Mouse (Mus musculus) heart, postnatal 10 days (tissue): ENCODE data around the gene Suox. TPM values are rescaled to one million over a fixed set of nuclear protein-coding genes. Genes with fewer than 3 reads are reported as not detected.

Experiments
- DNase-seq, 2 experiments: peaks; one replicate each; pipeline ENCODE4 v3.0.0; 2021
- intact Hi-C: fragments of 180-260 bp; cut with DNase I; formaldehyde crosslinking; loops from one replicate; pipeline ENCODE4 v1.15.1; 2025
- total RNA-seq, 2 experiments: library from RNA; stranded (reverse); gene quantifications; 2 replicates each; pipeline ENCODE4 v1.2.3; 2021

The Suox gene
- total RNA-seq, 2 experiments from 2014 or later, result 14.4 to 16.3 TPM

GRCm38 (mm10) chr10:128665806-128666205 lies 8.1 kb downstream of the Suox start:
- DNase-seq, result no peak

GRCm38 (mm10) chr10:128665307-128665706 lies 8.6 kb downstream of the Suox start:
- DNase-seq, result no peak
- intact Hi-C loops, result no loop called here

More at GRCm38 (mm10) chr10:128665806-128666205, 8.1 kb downstream of the Suox start:
- intact Hi-C loops, result no loop called here

- DNase-seq, result no peak
- intact Hi-C loops, result no loop called here
Measured at GRCm38 (mm10) chr10:128664808-128665207, 9.1 kb downstream of the Suox start.

- DNase-seq, result no peak
- intact Hi-C loops, result no loop called here
Measured at GRCm38 (mm10) chr10:128663441-128664220, 10.2 kb downstream of the Suox start.

- intact Hi-C loops, result no loop called here
- no peak for DNase-seq
Measured at GRCm38 (mm10) chr10:128662465-128662864, 11.4 kb downstream of the Suox start.

- no peak for DNase-seq
- intact Hi-C loops, result no loop called here
Measured at GRCm38 (mm10) chr10:128659490-128659889, 14.4 kb downstream of the Suox start.

- no peak for DNase-seq
- intact Hi-C loops, result no loop called here
Measured at GRCm38 (mm10) chr10:128657844-128658243, 16.0 kb downstream of the Suox start.

- intact Hi-C loops, result no loop called here
- DNase-seq, result no peak
Measured at GRCm38 (mm10) chr10:128656731-128657130, 17.1 kb downstream of the Suox start.

GRCm38 (mm10) chr10:128655254-128655653 lies 18.6 kb downstream of the Suox start:
- DNase-seq, result no peak
- intact Hi-C loops, result no loop called here

GRCm38 (mm10) chr10:128653866-128654265 lies 20.0 kb downstream of the Suox start:
- no peak for DNase-seq
- intact Hi-C loops, result no loop called here

- intact Hi-C loops, result no loop called here
Measured at GRCm38 (mm10) chr10:128646139-128647089, 27.5 kb downstream of the Suox start.

GRCm38 (mm10) chr10:128645111-128646011 lies 28.5 kb downstream of the Suox start, which contains the start of gene Ikzf4:
TSS of gene Ikzf4 (minus strand) at chr10:128645991.
- intact Hi-C loops, result no loop called here
- DNase-seq, result peak; percentile 46 to 48

More at GRCm38 (mm10) chr10:128646139-128647089, 27.5 kb downstream of the Suox start:
- DNase-seq, result peak; percentile 23 to 38

- DNase-seq, result no peak
- intact Hi-C loops, result no loop called here
Measured at GRCm38 (mm10) chr10:128642749-128643148, 31.1 kb downstream of the Suox start.

- intact Hi-C loops, result no loop called here
- peak in 1 of 2 experiments; percentile 18 for DNase-seq
Measured at GRCm38 (mm10) chr10:128641871-128642270, 32.0 kb downstream of the Suox start.

GRCm38 (mm10) chr10:128640891-128641290 lies 33.0 kb downstream of the Suox start:
- DNase-seq, result no peak
- intact Hi-C loops, result no loop called here

GRCm38 (mm10) chr10:128639999-128640398 lies 33.9 kb downstream of the Suox start:
- intact Hi-C loops, result no loop called here
- DNase-seq, result no peak

GRCm38 (mm10) chr10:128637011-128637410 lies 36.9 kb downstream of the Suox start:
- DNase-seq, result no peak
- intact Hi-C loops, result no loop called here

GRCm38 (mm10) chr10:128636561-128636960 lies 37.3 kb downstream of the Suox start:
- intact Hi-C loops, result no loop called here

GRCm38 (mm10) chr10:128635697-128636096 lies 38.2 kb downstream of the Suox start:
- no peak for DNase-seq
- intact Hi-C loops, result no loop called here

More at GRCm38 (mm10) chr10:128636561-128636960, 37.3 kb downstream of the Suox start:
- DNase-seq, result no peak

- intact Hi-C loops, result no loop called here
- DNase-seq, result no peak
Measured at GRCm38 (mm10) chr10:128631571-128631970, 42.3 kb downstream of the Suox start.
